Mouse (Mus musculus) skeletal muscle tissue, adult 2 months (tissue): ENCODE data around the gene 4930451I11Rik.

Experiments
- DNase-seq: peaks from one replicate; pipeline ENCODE4 v3.0.0-alpha.2; 2012; ENCODE audit warnings: low read depth, low spot score

4930451I11Rik gene

DNA sequence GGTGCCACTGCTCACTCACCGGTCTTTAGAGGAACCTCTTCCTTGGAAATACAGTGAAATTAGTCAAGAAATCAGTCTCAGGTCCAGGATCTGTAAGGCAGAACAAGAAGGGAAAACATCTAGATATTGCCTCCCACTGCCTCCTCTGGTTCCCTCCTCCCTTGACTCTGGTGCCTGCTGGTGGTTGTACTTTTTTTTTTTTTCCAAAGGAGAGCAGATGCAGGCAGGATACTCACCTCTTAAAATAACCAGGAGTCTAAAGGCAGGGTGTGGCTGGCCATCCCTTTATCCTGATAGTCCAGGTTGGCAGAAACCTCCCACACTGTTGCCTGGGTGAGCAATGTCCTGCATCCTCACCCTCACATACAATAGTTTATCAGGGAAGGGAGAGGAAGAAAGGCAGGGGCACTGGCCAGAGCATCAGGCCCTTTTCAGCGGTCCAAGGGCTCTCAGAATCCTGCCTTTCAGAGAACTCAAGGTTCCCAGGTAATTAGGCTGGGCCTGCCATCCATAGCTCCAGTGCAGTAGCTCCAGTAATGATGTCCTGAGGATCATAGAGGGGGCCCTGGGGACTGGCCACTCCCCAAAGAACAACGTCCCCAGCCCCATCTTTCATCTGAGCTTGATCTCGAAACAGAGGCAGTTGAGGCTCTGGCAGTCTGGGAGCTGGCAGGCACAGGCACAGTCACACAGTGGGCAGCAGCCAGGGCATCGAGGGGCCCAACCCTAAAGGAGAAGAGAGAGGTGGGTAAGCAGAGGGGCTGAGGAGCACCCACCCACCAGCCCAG lies 31.0 kb downstream of the 4930451I11Rik start:
- DNase-seq: no peak

DNA sequence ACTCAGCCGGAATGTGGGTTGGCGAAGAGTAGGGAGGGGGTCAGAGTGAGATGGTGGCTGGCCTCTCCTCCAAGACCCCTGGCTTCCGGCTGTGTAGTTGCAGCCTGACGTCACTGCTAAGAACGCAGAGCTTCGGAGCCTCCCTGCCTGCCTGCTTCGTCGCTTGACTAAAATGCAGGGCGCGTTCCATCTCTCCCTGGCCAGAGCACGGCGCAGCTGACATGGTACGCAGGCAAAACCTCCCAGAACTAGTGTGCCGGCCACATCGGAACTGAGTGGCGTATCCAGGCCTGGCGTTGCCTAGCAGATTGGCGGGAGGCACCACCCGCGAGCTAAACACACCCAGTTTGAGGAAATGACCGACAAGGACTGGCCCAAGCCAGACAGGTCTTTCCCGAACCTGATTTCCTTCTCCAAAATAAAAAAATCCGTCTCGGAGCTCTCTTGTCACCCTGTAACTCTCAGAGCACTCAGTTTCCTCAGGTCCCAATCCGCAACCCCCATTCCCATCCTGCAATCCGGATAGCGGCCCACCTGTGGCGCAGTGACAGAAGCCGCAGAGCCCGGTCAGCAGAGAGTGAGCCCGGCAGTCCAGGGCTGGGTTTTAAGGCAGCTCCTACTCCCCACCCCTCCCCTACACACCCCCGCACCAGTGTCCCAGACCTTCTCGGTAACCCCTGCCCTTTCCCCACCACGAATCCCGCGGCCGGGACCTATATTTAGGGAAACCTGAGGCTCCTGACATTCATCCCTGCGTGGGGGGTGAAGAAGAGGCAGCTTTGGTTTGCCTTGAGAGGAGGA lies 31.8 kb downstream of the 4930451I11Rik start:
- peak; percentile 96 for DNase-seq

DNA sequence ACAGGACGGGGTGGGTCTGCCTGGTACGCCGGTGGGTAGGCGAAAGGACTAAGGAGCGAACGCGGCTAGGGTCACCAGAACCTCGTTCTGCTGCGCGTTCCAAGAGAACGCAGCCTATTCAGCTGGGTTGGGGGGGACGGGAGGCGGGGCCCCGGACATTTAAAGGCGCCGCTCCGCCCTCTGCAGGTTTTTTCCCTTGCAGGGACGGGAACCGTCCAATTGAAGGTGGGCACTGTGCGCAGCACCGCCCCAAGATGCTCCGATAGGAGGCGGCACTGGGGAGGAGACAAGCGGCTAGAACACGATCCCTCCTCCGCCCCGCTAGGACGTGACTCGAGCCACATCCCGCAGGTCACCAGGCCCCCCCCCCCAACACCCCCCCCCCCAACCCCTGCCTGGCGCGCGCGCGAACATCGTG lies 32.4 kb downstream of the 4930451I11Rik start:
- peak; percentile 98 for DNase-seq

DNA sequence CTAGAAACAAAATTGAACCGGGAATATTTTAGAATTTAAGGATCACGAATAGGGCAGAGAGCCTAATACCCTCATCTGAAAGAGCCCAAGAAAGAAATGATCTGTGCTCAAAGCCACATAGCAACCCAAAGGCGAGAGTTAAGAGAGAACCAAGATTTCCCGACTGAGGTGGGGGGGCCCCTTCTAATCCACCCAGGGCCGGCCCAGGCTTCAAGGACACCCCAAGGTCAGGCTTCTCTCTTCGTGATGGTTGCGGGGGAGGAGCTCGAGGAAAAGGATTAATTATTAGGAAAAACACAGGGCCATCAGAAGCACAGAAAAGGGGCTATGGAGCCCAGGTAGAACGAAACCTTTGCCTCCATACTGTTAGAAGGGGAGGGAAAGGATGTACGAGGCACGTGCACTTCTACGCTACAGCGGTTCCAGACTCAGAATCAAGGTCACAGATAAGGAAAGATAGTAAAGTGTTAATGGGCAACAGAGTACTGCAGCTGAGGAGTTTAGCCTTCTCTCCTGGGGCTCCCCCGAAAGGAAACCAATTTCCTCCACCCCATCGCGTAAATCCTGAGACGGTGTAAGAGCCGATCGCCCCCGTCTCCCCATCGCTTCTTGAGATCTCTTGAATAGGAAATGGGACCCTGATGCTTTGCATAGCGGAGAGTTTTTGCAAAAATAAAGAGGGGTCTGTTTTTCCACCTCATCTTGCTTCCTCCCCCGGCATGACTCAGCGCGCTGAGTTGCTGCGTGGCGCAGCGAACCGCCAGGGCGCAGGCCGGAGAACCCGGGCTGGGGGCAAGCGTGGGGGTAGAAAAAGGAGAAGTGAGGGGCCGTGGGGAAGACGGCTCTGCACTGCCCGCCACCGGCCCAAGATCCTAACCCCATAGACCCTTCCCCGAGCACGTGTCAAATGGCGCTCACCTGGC lies 33.1 kb downstream of the 4930451I11Rik start:
- no peak for DNase-seq

DNA sequence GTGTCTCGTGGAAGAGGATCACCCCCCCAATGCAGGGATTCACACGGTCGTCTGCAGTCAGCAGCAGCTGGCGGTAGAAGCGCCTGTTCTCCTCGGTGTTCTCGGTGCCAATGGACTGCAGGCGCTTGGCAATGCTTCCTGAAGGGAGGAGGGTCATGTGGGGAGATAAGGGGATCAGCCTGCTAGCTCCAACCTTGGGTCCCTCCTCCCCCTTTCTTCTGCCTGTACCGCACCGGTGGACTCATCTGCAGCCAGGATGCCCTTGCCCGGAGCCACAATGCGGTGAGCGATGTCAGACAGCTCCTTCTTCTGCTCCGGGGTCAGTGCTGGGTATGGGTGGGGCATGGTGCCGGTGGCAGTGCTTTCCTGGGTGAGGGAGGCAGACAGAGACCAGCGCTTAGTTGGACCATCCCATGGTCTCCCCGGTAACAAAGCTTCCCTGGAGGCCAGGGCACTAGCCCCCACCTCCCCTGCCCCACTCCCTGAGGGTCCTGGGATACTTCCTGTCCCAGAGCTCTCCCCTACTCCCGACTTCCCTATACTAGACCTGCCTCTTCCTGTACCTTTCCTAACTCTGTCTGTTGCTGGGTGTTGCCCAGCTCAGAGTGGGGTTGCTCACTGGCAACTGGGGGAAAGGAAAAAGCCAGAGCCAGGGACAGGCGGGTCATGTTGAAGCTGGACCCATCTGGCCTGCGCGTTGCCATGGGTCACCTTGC lies 33.9 kb downstream of the 4930451I11Rik start, which contains the start of gene Fam57b:
Fam57b (plus strand) TSS at position 258 of the 716 bp plus-strand sequence.
- DNase-seq: no peak

DNA sequence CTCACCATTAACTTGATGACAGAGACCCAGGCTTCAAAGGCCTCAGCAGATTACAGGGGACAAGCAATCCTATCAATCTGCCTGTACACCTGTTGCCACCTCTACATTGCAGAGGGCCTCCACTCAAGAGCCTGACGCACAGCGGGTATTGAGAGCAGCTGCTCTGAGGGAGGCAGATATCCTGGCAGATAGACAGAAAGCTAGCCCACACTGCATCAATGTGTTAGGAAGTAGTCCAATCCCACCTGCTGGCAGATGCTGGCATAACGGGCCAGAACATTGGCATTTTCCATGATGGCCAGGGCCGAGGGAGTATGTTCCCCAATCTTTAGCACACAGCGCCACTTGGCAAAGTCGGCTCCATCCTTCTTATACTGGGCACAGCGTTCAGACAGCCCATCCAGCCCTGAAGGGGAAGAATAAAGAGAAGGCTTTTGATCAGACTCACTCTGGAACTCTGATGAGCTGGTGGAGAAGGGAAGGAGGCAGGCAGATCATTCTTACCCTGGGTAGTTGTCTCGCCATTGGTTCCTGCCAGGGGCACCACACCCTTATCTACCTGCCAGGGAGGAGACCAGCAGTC lies 35.0 kb downstream of the 4930451I11Rik start:
- DNase-seq: no peak

DNA sequence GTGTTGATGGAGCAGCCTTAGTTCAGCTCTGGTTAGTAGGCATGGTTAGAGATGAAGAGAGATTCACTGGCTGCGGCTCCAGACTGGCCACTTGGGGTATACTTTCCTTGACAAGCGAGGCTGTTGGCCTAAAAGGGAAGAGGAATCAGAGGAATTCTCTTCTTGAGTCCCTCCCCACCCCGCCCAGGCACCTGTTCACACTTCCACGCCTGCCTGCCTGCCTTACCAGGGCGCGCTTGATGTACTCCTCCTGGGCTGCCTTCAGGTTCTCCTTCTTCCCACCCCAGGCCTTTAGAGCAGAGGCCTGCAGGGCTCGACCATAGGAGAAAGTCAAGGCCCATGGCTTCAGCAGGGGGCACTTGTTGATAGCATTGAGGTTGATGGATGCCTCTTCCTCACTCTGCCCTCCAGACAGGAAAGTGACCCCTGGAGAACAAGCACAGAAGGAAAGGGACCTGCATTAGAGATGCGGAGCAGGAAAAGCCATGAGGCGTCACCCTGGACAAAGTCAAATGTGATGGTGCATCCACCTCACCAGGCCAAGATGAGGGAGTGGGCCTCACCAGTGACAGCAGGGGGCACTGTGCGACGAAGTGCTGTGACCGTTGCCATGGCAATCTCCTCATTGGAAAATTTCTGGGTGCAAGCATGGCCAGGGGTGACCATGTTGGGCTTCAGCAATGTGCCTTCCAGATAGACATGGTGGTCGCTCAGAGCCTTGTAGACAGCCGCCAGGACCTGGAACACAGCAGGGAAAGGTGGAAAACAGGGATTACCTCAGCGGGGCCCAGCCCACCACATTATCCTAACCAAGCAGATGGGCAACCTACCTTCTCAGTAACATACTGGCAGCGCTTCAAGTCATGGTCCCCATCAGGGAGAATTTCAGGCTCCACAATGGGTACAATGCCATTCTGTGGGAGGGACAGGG lies 35.8 kb downstream of the 4930451I11Rik start:
- no peak for DNase-seq

DNA sequence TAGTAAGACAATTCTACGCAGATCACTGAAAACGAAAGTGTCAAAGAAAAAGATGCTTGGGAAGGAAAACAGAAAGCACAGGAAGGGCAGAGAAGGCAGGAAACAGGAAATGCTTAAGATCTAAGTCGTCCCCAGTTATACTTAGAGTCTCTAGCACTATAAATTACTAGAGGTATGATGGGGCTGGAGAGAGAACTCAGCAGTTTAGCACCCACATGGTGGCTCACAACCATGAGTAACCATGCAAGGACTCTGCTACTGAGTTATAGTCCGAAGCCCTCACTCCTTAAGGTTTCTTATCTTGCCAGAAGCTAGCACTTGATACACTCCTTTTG lies 37.2 kb downstream of the 4930451I11Rik start:
- no peak for DNase-seq

DNA sequence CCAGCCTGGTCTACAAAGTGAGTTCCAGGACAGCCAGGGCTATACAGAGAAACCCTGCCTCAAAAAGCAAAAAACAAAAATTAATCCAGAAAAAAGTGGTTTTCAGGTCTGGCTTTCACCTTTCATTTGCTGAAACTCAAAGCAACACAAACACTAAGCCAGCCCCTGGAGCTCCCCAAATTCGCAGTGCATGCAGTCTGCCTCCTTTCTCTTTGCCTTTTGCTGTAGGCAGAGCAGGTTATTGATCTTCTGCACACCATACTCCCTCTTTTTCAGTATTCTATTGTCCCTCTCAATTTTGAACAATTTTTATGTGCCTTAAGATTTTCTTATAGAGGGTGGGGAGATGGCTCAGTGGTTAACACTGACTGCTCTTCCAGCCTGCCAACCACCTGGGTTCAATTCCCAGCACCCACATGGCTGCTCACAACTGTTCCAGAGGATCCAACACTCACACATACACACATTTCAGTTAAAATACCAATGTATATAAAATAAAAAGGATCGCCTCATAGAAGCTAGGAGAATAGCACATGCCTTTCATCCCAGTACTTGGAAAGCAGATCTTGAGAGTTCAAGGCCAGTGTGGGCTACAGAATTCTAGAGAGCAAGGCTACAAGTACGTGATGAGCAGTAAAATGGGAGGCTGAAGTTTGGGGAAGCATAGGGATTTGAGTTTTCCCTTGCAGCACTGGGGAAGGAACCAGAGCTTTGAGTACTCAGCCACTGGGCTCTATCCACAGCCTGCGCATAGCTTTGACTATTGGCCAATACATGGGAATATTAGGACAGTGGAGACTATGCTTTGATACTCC lies 37.8 kb downstream of the 4930451I11Rik start:
- DNase-seq: no peak

DNA sequence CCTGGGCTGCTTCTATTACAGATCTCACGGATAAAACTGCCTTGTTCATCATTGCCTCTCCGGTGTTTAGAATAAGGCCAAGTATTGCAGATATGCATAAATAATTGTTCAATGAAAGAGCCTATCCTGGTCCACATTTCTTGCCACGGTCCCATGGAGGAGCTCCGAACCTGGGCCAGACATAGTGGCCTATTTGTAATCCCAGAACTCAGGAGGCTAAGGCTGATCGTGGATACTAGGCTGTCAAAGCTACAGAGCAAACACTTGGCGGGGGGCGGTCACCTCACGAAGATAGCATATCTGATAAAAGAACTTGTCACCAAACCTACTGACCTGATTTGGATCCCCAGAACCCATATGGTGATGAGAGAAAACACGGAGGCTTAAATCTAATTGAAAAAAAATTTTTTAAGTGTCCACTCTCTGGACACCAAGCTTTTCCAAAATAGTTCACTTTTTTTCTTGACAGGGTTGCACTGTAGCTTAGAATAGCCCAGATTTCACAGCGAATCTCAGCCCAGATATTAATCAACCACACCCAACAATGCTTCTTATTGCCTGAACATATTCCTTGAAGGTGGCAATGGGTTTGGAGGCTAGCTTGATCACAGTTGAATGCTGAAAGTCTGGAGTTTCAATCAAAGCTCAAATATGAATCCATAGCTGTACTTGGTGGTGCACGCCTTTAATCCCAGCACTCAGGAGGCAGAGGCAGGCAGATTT lies 38.6 kb downstream of the 4930451I11Rik start:
- no peak for DNase-seq

DNA sequence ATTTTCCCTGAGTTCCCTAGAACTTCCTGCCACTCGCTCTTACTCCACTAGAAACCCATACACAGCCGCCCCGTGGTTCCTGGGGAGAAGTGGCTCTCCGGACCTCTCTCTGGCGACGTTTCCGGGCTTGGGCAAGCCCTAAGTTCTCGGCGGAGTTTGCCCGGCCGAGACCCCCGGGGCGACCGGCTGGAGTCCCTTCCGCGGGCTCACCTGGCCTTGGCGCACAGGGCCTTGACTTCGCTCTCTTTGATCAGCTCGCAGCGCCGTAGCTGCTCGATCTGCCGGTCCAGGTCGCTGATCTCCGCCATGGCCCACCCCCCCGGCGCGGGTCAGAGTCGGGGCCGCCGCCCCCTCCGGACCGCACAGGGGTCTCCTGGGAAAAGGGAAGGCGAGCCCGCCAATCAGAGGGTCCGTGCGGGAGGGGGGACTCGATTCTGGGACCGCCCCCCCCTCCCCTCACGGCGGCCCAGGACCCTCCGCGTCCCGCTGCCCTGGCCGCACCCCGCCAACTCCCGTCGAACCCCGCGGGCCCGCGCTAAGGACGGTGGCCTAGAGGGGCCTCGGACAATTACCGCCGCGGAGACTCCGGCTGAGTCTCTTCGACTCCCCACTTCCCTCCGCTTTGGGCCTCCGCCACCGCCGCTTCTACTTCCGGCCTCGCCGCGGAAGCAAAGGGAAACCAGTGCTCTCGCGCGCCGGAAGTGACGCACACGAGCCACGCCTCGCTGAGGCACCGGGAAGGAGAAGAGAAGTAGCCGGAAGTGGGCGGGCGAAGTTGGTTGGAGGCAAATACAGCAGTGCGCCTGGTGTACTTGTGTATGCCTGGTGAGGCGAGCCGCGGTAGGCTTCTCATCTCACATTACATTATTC lies 39.4 kb downstream of the 4930451I11Rik start, which contains the start of gene Ppp4c:
Ppp4c (minus strand) TSS at position 646 of the 870 bp plus-strand sequence.
- peak; percentile 97 for DNase-seq

DNA sequence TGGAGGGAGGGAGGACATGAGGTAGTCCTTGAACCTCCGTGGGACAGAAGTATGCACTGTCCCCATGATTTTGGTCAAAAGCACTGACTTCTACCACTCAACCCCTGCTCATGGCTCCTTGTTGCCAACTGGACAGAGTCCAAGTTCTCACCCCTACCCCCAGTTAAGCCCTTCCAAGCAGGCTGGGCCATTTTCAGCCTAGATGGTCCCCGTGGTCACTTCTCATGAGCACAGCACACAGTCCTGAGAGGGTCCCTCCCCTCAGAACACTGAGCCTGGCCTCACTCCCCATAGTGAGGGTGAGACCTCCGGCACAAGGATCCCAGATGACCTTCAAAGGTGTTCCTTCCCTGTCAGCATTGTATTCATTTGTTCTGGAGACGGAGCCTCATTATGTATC lies 42.3 kb downstream of the 4930451I11Rik start:
- no peak for DNase-seq

DNA sequence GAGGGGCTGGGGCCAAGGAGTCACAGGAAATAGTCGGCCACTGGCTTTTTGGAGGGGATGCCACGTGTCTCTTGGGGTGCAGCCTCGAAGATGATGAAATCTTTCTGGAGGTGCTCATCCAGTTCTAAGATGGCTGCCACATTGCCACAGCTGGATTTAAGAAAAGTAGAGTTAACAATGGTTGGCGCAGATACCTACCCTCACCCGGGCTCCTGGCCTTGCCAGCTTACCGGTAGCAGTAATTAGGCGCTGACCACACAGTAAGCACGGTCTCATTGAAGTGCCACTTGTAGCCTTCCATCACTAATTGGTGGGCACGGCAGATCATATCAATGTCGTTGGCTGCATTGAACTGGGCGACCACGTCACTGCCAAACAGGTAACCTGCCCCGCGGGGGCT lies 45.3 kb downstream of the 4930451I11Rik start:
- no peak for DNase-seq

DNA sequence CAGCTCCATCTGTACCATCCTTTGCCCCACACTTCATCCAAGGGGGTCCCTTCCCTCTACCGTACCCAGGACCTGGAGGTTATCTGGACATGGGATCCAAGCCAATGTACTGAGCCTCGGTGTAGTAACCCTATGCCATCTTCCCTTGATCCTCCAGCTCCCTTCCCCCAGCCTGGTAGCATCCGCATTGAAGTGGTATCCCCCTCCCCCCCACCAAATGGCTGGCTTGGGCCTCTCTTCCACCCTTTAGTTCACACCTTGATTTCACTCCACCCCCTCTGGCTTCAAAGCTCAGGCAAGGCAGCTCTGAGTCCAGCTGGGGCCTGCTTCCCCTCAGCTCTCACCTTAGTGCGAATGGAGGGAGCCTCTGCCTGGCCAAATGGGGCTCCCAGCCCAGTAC lies 46.4 kb downstream of the 4930451I11Rik start:
- DNase-seq: no peak

DNA sequence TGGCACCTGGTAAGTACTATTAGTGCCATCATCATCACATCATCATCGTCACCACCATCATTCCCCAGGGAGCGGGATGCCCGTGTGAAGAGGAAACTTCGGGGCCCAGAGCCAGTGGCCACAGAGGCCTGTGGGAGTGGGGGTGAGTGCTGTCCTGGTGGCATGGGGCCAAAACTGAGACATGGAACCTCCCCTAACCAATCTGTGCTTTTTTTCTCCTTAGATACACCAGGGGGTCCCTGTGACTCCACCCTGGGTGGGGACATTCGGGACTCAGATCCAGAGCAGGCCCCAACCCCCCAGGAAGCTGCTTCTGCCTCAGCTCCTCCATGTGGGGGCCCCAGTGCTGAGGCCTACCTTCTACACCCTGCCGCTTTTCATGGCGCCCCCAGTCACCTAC lies 47.0 kb downstream of the 4930451I11Rik start:
- DNase-seq: no peak

DNA sequence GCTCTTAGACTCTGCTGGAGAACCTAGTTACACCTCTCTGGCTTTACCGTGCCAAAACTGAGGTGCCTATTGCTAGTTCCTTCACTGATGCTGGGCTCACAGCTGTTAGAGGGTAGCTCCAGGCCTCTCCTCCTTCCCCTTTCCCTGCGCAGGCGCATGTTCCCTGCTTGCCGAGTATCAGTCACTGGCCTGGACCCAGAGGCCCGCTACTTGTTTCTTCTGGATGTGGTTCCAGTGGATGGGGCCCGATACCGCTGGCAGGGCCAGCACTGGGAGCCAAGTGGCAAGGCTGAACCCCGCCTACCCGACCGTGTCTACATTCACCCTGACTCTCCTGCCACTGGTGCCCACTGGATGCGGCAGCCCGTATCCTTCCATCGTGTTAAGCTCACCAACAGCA lies 48.7 kb downstream of the 4930451I11Rik start:
- no peak for DNase-seq
